Mouse (Mus musculus) 3T3-L1 (cell line): ENCODE results near the gene Fchsd2.

Experiments
- DNase-seq: peaks from one replicate; pipeline ENCODE4 v3.0.0-alpha.2; 2015; ENCODE audit warnings: low read depth, low spot score

The Fchsd2 gene

GRCm38 (mm10) chr7:101191326-101191969 is 98.8 kb downstream of the Fchsd2 start:
- DNase-seq = no peak

GRCm38 (mm10) chr7:101210826-101211225 is 118.2 kb downstream of the Fchsd2 start:
- DNase-seq = no peak

- DNase-seq = no peak
Measured at GRCm38 (mm10) chr7:101213515-101214263, 121.0 kb downstream of the Fchsd2 start.

GRCm38 (mm10) chr7:101216724-101217123 is 124.1 kb downstream of the Fchsd2 start:
- DNase-seq = no peak

GRCm38 (mm10) chr7:101223501-101223900 is 130.8 kb downstream of the Fchsd2 start:
- no peak for DNase-seq

GRCm38 (mm10) chr7:101229336-101229735 is 136.7 kb downstream of the Fchsd2 start:
- no peak for DNase-seq

- peak; percentile 67 for DNase-seq
Measured at GRCm38 (mm10) chr7:101231458-101231857, 138.8 kb downstream of the Fchsd2 start.

GRCm38 (mm10) chr7:101232716-101233115 is 140.1 kb downstream of the Fchsd2 start:
- DNase-seq = no peak

GRCm38 (mm10) chr7:101236712-101237473 is 144.2 kb downstream of the Fchsd2 start:
- DNase-seq = no peak

- DNase-seq = no peak
Measured at GRCm38 (mm10) chr7:101248760-101249159, 156.1 kb downstream of the Fchsd2 start.

GRCm38 (mm10) chr7:101249173-101249572 is 156.5 kb downstream of the Fchsd2 start:
- DNase-seq = no peak

- no peak for DNase-seq
Measured at GRCm38 (mm10) chr7:101253071-101253470, 160.4 kb downstream of the Fchsd2 start.

- DNase-seq = no peak
Measured at GRCm38 (mm10) chr7:101258482-101258881, 165.8 kb downstream of the Fchsd2 start.

GRCm38 (mm10) chr7:101261941-101262546 is 169.4 kb downstream of the Fchsd2 start:
- DNase-seq = peak; percentile 75

- DNase-seq = peak; percentile 44
Measured at GRCm38 (mm10) chr7:101263511-101263910, 170.8 kb downstream of the Fchsd2 start.

GRCm38 (mm10) chr7:101267457-101268259 is 175.0 kb downstream of the Fchsd2 start:
- peak; percentile 51 for DNase-seq

- DNase-seq = peak; percentile 27
Measured at GRCm38 (mm10) chr7:101271602-101272001, 178.9 kb downstream of the Fchsd2 start.

GRCm38 (mm10) chr7:101272466-101273160 is 179.9 kb downstream of the Fchsd2 start:
- no peak for DNase-seq

GRCm38 (mm10) chr7:101282721-101283120 is 190.1 kb downstream of the Fchsd2 start:
- DNase-seq = no peak

GRCm38 (mm10) chr7:101284504-101284903 is 191.8 kb downstream of the Fchsd2 start:
- no peak for DNase-seq
